Mouse (Mus musculus) heart, embryonic 12.5 days (tissue): ENCODE data around the gene Timp2. TPM values are rescaled to one million over a fixed set of nuclear protein-coding genes. Genes with fewer than 3 reads are reported as not detected.

ENCODE experiments used
- ATAC-seq: fragments of 200-750 bp; cut with Nextera tagmentation; 2 replicates; pipeline ENCODE4 v1.8.0; 2017; ENCODE audit warnings: moderate TSS enrichment, moderate library complexity; ENCODE audit not compliant: insufficient number of reproducible peaks, low FRiP score
- H3K27ac ChIP-seq: fragments of 300-500 bp; sonication (generic); 2 replicates; pipeline ENCODE4 v1.5.1; 2016; ENCODE audit warnings: mild to moderate bottlenecking, moderate library complexity; ENCODE audit not compliant: poor library complexity, severe bottlenecking
- H3K27me3 ChIP-seq: fragments of 300-500 bp; sonication (generic); replicated peaks from 2 replicates; pipeline ENCODE4 v1.6.1; 2016; ENCODE audit warnings: mild to moderate bottlenecking, moderate library complexity
- H3K36me3 ChIP-seq: fragments of 300-500 bp; sonication (generic); 2 replicates; pipeline ENCODE4 v1.6.1; 2016; ENCODE audit warnings: mild to moderate bottlenecking, moderate library complexity
- H3K4me1 ChIP-seq: fragments of 300-500 bp; sonication (generic); replicated peaks from 2 replicates; pipeline ENCODE4 v1.6.1; 2016; ENCODE audit warnings: mild to moderate bottlenecking
- H3K4me2 ChIP-seq: fragments of 300-500 bp; sonication (generic); 2 replicates; pipeline ENCODE4 v1.6.1; 2016; ENCODE audit warnings: mild to moderate bottlenecking, moderate library complexity
- H3K4me3 ChIP-seq: fragments of 300-500 bp; sonication (generic); 2 replicates; pipeline ENCODE4 v1.5.1; 2016; ENCODE audit warnings: mild to moderate bottlenecking
- H3K9ac ChIP-seq: fragments of 300-500 bp; sonication (generic); 2 replicates; pipeline ENCODE4 v1.6.1; 2016; ENCODE audit warnings: mild to moderate bottlenecking, moderate library complexity
- H3K9me3 ChIP-seq: fragments of 300-500 bp; sonication (generic); replicated peaks from 2 replicates; pipeline ENCODE4 v1.6.1; 2016; ENCODE audit warnings: mild to moderate bottlenecking, moderate library complexity
- WGBS: fragments of 180-500 bp; shearing (Covaris S2); methylation state at CpG from one replicate; pipeline ENCODE4 v1.1.7; 2016; 5-methylcytosine and 5-hydroxymethylcytosine counted together
- polyA plus RNA-seq: library from polyadenylated mRNA; unstranded; fragments of >200 nt; fragmentation: Nextera tagmentation; extraction: Ambion mirVana; gene quantifications from 2 replicates; pipeline ENCODE4 v1.2.1, GENCODE M21; 2016

The Timp2 gene
- polyA plus RNA-seq, 1 experiment from 2014 or later: 72.1 TPM

- no peak for ATAC-seq
- H3K4me2 ChIP-seq: no peak overlapping the region
- H3K36me3 ChIP-seq: peaks cover 96% of the 10 kb centered on the region
- no peak overlapping the region for H3K4me3 ChIP-seq
- H3K27ac ChIP-seq: no peak overlapping the region
- 89% methylated on average over 3 of the region's 3 CpGs for WGBS
- no peak overlapping the region for H3K9ac ChIP-seq
- H3K9me3 ChIP-seq: no peaks in the 10 kb centered on the region
- H3K4me1 ChIP-seq: 0 out of 2 replicates have a peak, but pooled peaks cover 2% of the 10 kb centered on the region
- no peaks in the 10 kb centered on the region for H3K27me3 ChIP-seq
These were observed 85.7 kb downstream of the Timp2 start for GRCm38 (mm10) chr11:118269827-118270226.

- no peaks in the 10 kb centered on the region for H3K9me3 ChIP-seq
- ATAC-seq: no peak
- H3K27ac ChIP-seq: no peak overlapping the region
- no peak overlapping the region for H3K4me3 ChIP-seq
- peaks cover 96% of the 10 kb centered on the region for H3K36me3 ChIP-seq
- no peak overlapping the region for H3K9ac ChIP-seq
- H3K4me2 ChIP-seq: no peak overlapping the region
- no peaks in the 10 kb centered on the region for H3K27me3 ChIP-seq
- WGBS: 92% methylated on average over 7 of the region's 7 CpGs
- H3K4me1 ChIP-seq: 0 out of 2 replicates have a peak, but pooled peaks cover 2% of the 10 kb centered on the region
These were observed 88.9 kb downstream of the Timp2 start for GRCm38 (mm10) chr11:118266666-118267046.

GRCm38 (mm10) chr11:118266044-118266665 lies 89.4 kb downstream of the Timp2 start:
- peaks cover 96% of the 10 kb centered on the region for H3K36me3 ChIP-seq
- H3K9ac ChIP-seq: no peak overlapping the region
- no peak for ATAC-seq

GRCm38 (mm10) chr11:118265621-118266020 lies 89.9 kb downstream of the Timp2 start:
- no peak for ATAC-seq
- H3K4me2 ChIP-seq: no peak overlapping the region
- H3K36me3 ChIP-seq: peaks cover 97% of the 10 kb centered on the region
- no peak overlapping the region for H3K27ac ChIP-seq
- H3K4me1 ChIP-seq: 0 out of 2 replicates have a peak, but pooled peaks cover 2% of the 10 kb centered on the region
- WGBS: 85% methylated on average over 11 of the region's 11 CpGs
- H3K9me3 ChIP-seq: no peaks in the 10 kb centered on the region
- H3K4me3 ChIP-seq: no peak overlapping the region
- no peak overlapping the region for H3K9ac ChIP-seq
- no peaks in the 10 kb centered on the region for H3K27me3 ChIP-seq

More at GRCm38 (mm10) chr11:118266044-118266665, 89.4 kb downstream of the Timp2 start:
- H3K27me3 ChIP-seq: no peaks in the 10 kb centered on the region
- no peak overlapping the region for H3K4me2 ChIP-seq
- WGBS: 87% methylated on average over 10 of the region's 10 CpGs
- no peaks in the 10 kb centered on the region for H3K9me3 ChIP-seq
- H3K4me3 ChIP-seq: no peak overlapping the region
- 0 out of 2 replicates have a peak, but pooled peaks cover 2% of the 10 kb centered on the region for H3K4me1 ChIP-seq
- no peak overlapping the region for H3K27ac ChIP-seq

- no peaks in the 10 kb centered on the region for H3K9me3 ChIP-seq
- no peak for ATAC-seq
- H3K9ac ChIP-seq: no peak overlapping the region
- 0 out of 2 replicates have a peak, but pooled peaks cover 2% of the 10 kb centered on the region for H3K4me1 ChIP-seq
- H3K4me3 ChIP-seq: no peak overlapping the region
- no peak overlapping the region for H3K4me2 ChIP-seq
- WGBS: 91% methylated on average over 5 of the region's 5 CpGs
- no peak overlapping the region for H3K27ac ChIP-seq
- peaks cover 98% of the 10 kb centered on the region for H3K36me3 ChIP-seq
- no peaks in the 10 kb centered on the region for H3K27me3 ChIP-seq
These were observed 92.4 kb downstream of the Timp2 start for GRCm38 (mm10) chr11:118263146-118263545.

- 79% methylated on average over 8 of the region's 8 CpGs for WGBS
- Histone ChIP-seq H3K9me3 (no peaks in the 10 kb centered on the region), H3K4me1 (peaks cover 11% of the 10 kb centered on the region), H3K27me3 (no peaks in the 10 kb centered on the region), H3K27ac (no peak overlapping the region), H3K9ac (no peak overlapping the region), H3K4me2 (no peak overlapping the region), H3K36me3 (peaks cover 91% of the 10 kb centered on the region), H3K4me3 (no peak overlapping the region)
- ATAC-seq: no peak
These were observed 95.5 kb downstream of the Timp2 start for GRCm38 (mm10) chr11:118260081-118260480.

GRCm38 (mm10) chr11:118259580-118259979 lies 96.0 kb downstream of the Timp2 start:
- no peak overlapping the region for H3K4me3 ChIP-seq
- no peak overlapping the region for H3K4me2 ChIP-seq
- no peaks in the 10 kb centered on the region for H3K27me3 ChIP-seq
- ATAC-seq: no peak
- H3K36me3 ChIP-seq: peaks cover 86% of the 10 kb centered on the region
- no peak overlapping the region for H3K27ac ChIP-seq
- no peaks in the 10 kb centered on the region for H3K9me3 ChIP-seq
- no peak overlapping the region for H3K9ac ChIP-seq
- WGBS: 93% methylated on average over 8 of the region's 8 CpGs
- peaks cover 11% of the 10 kb centered on the region for H3K4me1 ChIP-seq

GRCm38 (mm10) chr11:118256371-118256770 lies 99.2 kb downstream of the Timp2 start:
- peaks cover 54% of the 10 kb centered on the region for H3K36me3 ChIP-seq
- H3K27me3 ChIP-seq: no peaks in the 10 kb centered on the region
- H3K9ac ChIP-seq: no peak overlapping the region
- no peak overlapping the region for H3K4me3 ChIP-seq
- no peak overlapping the region for H3K4me2 ChIP-seq
- H3K9me3 ChIP-seq: no peaks in the 10 kb centered on the region
- H3K4me1 ChIP-seq: peaks cover 21% of the 10 kb centered on the region
- ATAC-seq: no peak
- WGBS: 85% methylated on average over 7 of the region's 7 CpGs
- H3K27ac ChIP-seq: no peak overlapping the region

- WGBS: 69% methylated on average over 15 of the region's 15 CpGs
- Histone ChIP-seq H3K9me3 (no peaks in the 10 kb centered on the region), H3K27me3 (no peaks in the 10 kb centered on the region), H3K4me3 (no peak overlapping the region), H3K4me1 (peaks cover 25% of the 10 kb centered on the region), H3K27ac (0 out of 2 replicates have a peak overlapping the region, but pooled peaks have one; percentile 8), H3K4me2 (no peak overlapping the region), H3K9ac (no peak overlapping the region), H3K36me3 (peaks cover 33% of the 10 kb centered on the region)
- ATAC-seq: no peak
These were observed 101.2 kb downstream of the Timp2 start for GRCm38 (mm10) chr11:118254159-118254951.

- Histone ChIP-seq H3K27ac (no peak overlapping the region), H3K36me3 (peaks cover 26% of the 10 kb centered on the region), H3K4me2 (no peak overlapping the region), H3K4me3 (no peak overlapping the region), H3K9ac (no peak overlapping the region), H3K4me1 (peaks cover 31% of the 10 kb centered on the region), H3K27me3 (no peaks in the 10 kb centered on the region), H3K9me3 (no peaks in the 10 kb centered on the region)
- WGBS: 90% methylated on average over 7 of the region's 7 CpGs
- ATAC-seq: no peak
These were observed 101.9 kb downstream of the Timp2 start for GRCm38 (mm10) chr11:118253447-118254158.
